12 mouse cellular contexts compared by ENCODE assay signal in genomic region chr5:17271722-17272479, GRCm38 (mm10).
A peak's percentile ranks its signal among the peaks of the same experiment; 100 is the strongest.
DNase-seq lines count a peak whose midpoint lies in the region; ATAC-seq and TF ChIP-seq lines count a peak whose summit lies in the region.
"Had no signal": no experiment of that assay in that cellular context is flagged by ENCODE, and none has a peak within 500 bp of the region (broad histone marks: within the 10 kb centered on the region; RNA-seq: fewer than 3 reads in every experiment).

No protein-coding gene starts in this region.

- 42% methylated on average over 3 of the region's 3 CpGs for WGBS in stomach, postnatal 0 days

- no peak overlapping the region for H3K4me2 ChIP-seq in stomach, postnatal 0 days (replicated peaks; ENCODE audit: low read depth)

- peak overlapping the region; percentile 65; the same call in 1 of the 2 replicates for H3K27ac ChIP-seq in stomach, postnatal 0 days (replicated peaks)
- H3K27ac ChIP-seq: gastrocnemius, adult 2 months; liver, embryonic 14.5 days had no signal

- DNase-seq in urinary bladder, postnatal 14 days (ENCODE audit: low spot score): peak; percentile 69
- no peak for DNase-seq in urinary bladder, adult 2 months (ENCODE audit: low spot score)
- DNase-seq in kidney, adult 11 months: peak; percentile 72
- DNase-seq in lung, adult 18-20 months: peak; percentile 71 to 83
- DNase-seq in stomach, postnatal 0 days (ENCODE audit: low spot score): peak; percentile 72
- DNase-seq in spleen, postnatal 36 days (ENCODE audit: low spot score in 2 of 2): no peak
- DNase-seq in cerebellum, postnatal 25 days: no peak
- DNase-seq: gastrocnemius, adult 2 months; heart, postnatal 4 days; layer of hippocampus, postnatal 36 days had no signal

- TF ChIP-seq CTCF in stomach, postnatal 0 days (IDR thresholded peaks at IDR 0.05; ENCODE audit: low read depth): no peak

- H3K27me3 ChIP-seq in stomach, postnatal 0 days (ENCODE audit: control insufficient read depth, insufficient read depth, low read length): no peaks in the 10 kb centered on the region

- H3K9ac ChIP-seq in stomach, postnatal 0 days (ENCODE audit: low read length): no peak overlapping the region
- H3K9ac ChIP-seq: liver, embryonic 14.5 days had no signal

- no peaks in the 10 kb centered on the region for H3K36me3 ChIP-seq in stomach, postnatal 0 days (ENCODE audit: control insufficient read depth, insufficient read depth, low read length)

- ATAC-seq in stomach, postnatal 0 days (ENCODE audit: low FRiP score, low TSS enrichment): peak; percentile 94
- ATAC-seq in monocyte, adult 5-6 weeks (replicated peaks; ENCODE audit: insufficient number of reproducible peaks, low FRiP score, low TSS enrichment, poor library complexity, severe bottlenecking): no peak

- no peaks in the 10 kb centered on the region for H3K9me3 ChIP-seq in stomach, postnatal 0 days (ENCODE audit: control insufficient read depth, low read length)

- H3K4me3 ChIP-seq in stomach, postnatal 0 days (ENCODE audit: low read depth, low read length): no peak overlapping the region
- H3K4me3 ChIP-seq: gastrocnemius, adult 2 months had no signal

- H3K4me1 ChIP-seq in stomach, postnatal 0 days (replicated peaks; ENCODE audit: control insufficient read depth, insufficient read depth): no peaks in the 10 kb centered on the region; the same call in 1 of the 2 replicates

- peak; percentile 66 for TF ChIP-seq EP300 in stomach, postnatal 0 days (optimal IDR thresholded peaks at IDR 0.05)

Comparison
In these comparisons a context has a peak if more than half of its experiments do, and no peak if none do; other contexts are left out.
1. DNase-seq: peak in urinary bladder, postnatal 14 days (single experiment), kidney, adult 11 months (single experiment), lung, adult 18-20 months (2 of 2) and stomach, postnatal 0 days (single experiment); none in urinary bladder, adult 2 months (single experiment), spleen, postnatal 36 days (0 of 2) and cerebellum, postnatal 25 days (0 of 2).